Mouse (Mus musculus): ENCODE measurements around the gene Dtx2. TPM values are rescaled to one million over a fixed set of nuclear protein-coding genes. Genes with fewer than 3 reads are reported as not detected.

Dtx2 gene
- 21.8 and 22.7 TPM in 2 replicates for polyA plus RNA-seq (2015; fragmentation: Nextera tagmentation; extraction: Ambion mirVana)

DNA sequence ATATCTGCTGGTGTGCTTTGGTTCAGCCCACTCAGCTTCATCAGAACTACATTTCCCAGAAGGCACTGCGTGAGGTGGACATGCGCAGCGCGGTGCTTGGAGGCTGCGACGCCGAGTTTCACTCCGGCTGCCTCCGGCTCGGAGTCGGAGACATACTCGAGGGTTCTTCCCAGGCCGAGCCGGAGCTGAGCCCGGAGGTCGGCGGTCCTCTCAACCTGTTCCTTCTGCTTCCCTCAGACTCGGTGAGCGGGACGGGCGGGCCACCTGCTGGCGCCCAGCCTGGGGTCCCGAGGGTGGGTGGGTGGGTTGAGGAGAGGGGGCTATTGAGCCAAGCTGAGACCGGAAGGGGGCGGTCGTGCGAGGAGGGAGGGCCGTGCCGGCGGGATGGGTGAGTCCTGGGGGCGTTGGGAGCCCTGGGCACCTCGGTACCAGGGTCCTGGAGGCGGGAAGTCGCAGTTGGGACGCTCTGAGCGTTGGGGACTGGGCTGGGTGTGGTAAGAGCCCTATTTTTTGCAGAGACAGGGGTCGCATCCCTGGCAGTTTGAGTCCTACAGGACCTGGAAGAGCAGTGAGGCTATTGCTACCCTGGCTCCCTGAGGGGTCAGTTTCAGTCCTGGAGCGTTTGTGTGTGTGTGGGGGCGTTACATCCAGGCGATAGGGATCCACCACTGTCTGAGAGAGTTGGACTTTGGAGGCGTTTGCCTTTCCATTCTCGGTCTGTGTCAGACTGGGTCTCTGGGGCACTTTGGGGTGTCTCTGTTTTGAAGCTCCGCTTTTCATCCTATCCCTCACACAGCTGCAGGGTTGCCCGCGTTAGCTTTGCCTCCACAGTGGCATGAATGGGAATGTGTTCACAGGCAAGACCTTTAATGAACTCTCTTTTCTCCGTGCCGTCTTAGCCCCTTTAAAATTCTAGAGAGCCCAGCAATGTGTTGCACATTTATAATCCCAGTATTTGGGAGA, at the start of gene Dtx2:
TSS of gene Dtx2 (plus strand) at position 76 of the 963 bp plus-strand sequence.
- TF ChIP-seq CTCF (IDR thresholded peaks at IDR 0.05; ENCODE audit: low read depth) = peak; percentile 28
- H3K27ac ChIP-seq = peak within 1 kb of the TSS; percentile 87
- peak; percentile 93 for DNase-seq (ENCODE audit: low spot score)

DNA sequence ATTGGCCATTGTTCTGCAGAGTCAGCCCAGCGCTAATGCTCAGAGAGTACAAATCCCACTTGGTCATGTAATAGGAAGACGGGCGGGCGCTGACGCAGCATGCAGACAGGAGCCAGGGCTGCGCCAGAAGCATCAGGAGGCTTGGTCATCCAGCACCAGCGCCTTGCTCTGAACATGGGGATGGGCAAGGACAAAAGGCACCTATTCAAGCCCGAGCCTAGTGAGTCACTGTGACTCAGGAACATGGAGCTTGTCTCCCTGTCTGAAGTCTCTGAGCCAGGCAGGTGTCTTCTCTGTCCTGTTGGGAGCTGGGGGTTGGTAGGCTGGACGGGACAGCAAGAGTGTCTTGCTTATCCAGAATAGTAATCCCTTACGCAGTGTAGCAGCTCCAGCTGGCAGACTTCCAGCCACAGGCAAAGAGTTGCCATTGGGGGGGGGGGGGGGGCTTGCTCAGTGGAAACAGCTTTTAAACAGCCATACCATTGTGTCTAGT, 48.6 kb upstream of the Dtx2 start:
- Histone ChIP-seq H3K4me2 (ENCODE audit: low read length) (no peak overlapping the region), H3K4me3 (replicated peaks; ENCODE audit: low read depth, low read length) (no peak overlapping the region), H3K9ac (ENCODE audit: low read depth, low read length) (no peak overlapping the region), H3K36me3 (ENCODE audit: insufficient read depth, low read length) (no peaks in the 10 kb centered on the region), H3K27ac (no peak overlapping the region), H3K9me3 (replicated peaks; ENCODE audit: low read length) (no peaks in the 10 kb centered on the region), H3K27me3 (ENCODE audit: insufficient read depth, low read length) (no peaks in the 10 kb centered on the region), H3K4me1 (replicated peaks; ENCODE audit: insufficient read depth, low read length) (no peaks in the 10 kb centered on the region)
- ATAC-seq (replicated peaks; ENCODE audit: low FRiP score, low read depth) (no peak), DNase-seq (ENCODE audit: low spot score) (no peak)
- WGBS = 62% methylated on average over 10 of the region's 10 CpGs
- TF ChIP-seq CTCF (IDR thresholded peaks at IDR 0.05; ENCODE audit: low read depth) = no peak

More for the DNA sequence above, at the start of gene Dtx2:
- peaks cover 21% of the 10 kb centered on the region for H3K36me3 ChIP-seq (ENCODE audit: insufficient read depth, low read length)
- peak within 1 kb of the TSS; percentile 75 for H3K4me3 ChIP-seq (replicated peaks; ENCODE audit: low read depth, low read length)
- H3K4me1 ChIP-seq (replicated peaks; ENCODE audit: insufficient read depth, low read length) = no peaks in the 10 kb centered on the region
- ATAC-seq (replicated peaks; ENCODE audit: low FRiP score, low read depth) = peak; percentile 93
- no peaks in the 10 kb centered on the region for H3K9me3 ChIP-seq (replicated peaks; ENCODE audit: low read length)
- H3K27me3 ChIP-seq (ENCODE audit: insufficient read depth, low read length) = no peaks in the 10 kb centered on the region
- 1% methylated on average over 47 of the region's 47 CpGs for WGBS
- peak within 1 kb of the TSS; percentile 84 for H3K4me2 ChIP-seq (ENCODE audit: low read length)
- H3K9ac ChIP-seq (ENCODE audit: low read depth, low read length) = peak within 1 kb of the TSS; percentile 86

DNA sequence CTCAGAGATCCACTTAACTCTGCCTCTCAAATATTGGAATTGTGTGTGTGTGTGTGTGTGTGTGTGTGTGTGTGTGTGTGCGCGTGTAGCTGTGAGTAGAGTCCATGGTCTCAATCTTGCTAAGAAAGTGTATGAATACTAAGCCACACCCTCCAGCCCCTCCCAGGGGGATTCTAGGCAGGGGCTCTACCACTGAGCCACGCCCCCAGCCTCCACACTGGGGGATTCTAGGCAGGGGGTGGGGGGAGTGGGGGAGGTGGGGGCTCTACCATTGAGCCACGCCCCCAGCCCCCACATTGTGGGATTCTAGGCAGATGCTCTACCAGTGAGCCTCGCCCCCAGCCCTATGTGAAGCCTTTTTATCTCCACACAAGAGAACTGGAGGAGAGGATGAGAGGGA, 48.0 kb upstream of the Dtx2 start:
- DNase-seq (ENCODE audit: low spot score) = no peak
- Histone ChIP-seq H3K4me1 (replicated peaks; ENCODE audit: insufficient read depth, low read length) (no peaks in the 10 kb centered on the region), H3K4me3 (replicated peaks; ENCODE audit: low read depth, low read length) (no peak overlapping the region), H3K27me3 (ENCODE audit: insufficient read depth, low read length) (no peaks in the 10 kb centered on the region), H3K9ac (ENCODE audit: low read depth, low read length) (no peak overlapping the region), H3K27ac (no peak overlapping the region), H3K9me3 (replicated peaks; ENCODE audit: low read length) (no peaks in the 10 kb centered on the region), H3K4me2 (ENCODE audit: low read length) (no peak overlapping the region), H3K36me3 (ENCODE audit: insufficient read depth, low read length) (no peaks in the 10 kb centered on the region)
- ATAC-seq (replicated peaks; ENCODE audit: low FRiP score, low read depth) = 0 out of 2 replicates have a peak, but pooled peaks have one; percentile 49
- WGBS = 92% methylated on average over 5 of the region's 5 CpGs
- no peak for TF ChIP-seq CTCF (IDR thresholded peaks at IDR 0.05; ENCODE audit: low read depth)

DNA sequence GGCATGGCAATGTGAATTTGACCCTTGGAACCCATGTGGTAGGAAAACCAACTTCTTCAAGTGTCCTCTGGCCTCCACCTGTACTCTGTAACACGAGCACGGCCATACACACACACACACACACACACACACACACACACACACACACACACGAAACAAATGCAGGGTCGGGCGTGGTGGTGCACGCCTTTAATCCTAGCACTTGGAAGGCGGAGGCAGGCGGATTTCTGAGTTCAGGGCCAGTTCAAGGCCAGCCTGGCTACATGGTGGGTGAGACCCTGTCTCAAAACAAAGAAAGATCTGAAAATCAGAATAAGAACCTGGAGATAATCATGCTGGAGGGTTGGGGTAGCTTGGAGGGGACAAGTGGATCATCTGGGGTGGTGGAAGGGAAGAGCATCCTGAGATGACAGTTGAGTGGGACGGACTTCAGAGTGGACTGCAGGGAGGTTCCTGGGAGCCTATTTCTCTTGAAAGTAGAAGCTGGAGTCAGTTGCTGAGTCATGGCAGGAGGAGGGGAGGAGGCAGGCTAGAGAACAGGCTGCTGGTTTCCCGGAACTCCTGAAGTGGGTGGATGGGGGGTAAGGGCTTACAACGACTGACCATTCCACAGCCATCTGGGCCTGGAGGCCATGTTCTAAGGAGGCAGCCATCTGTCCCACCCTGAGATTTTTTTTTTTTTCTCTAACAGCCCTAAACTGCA, 43.7 kb upstream of the Dtx2 start:
- no peak for TF ChIP-seq CTCF (IDR thresholded peaks at IDR 0.05; ENCODE audit: low read depth)
- no peak overlapping the region for H3K9ac ChIP-seq (ENCODE audit: low read depth, low read length)
- H3K4me2 ChIP-seq (ENCODE audit: low read length) = no peak overlapping the region
- no peak overlapping the region for H3K4me3 ChIP-seq (replicated peaks; ENCODE audit: low read depth, low read length)
- H3K27ac ChIP-seq = no peak overlapping the region
- H3K9me3 ChIP-seq (replicated peaks; ENCODE audit: low read length) = no peaks in the 10 kb centered on the region
- H3K27me3 ChIP-seq (ENCODE audit: insufficient read depth, low read length) = no peaks in the 10 kb centered on the region
- H3K36me3 ChIP-seq (ENCODE audit: insufficient read depth, low read length) = no peaks in the 10 kb centered on the region
- ATAC-seq (replicated peaks; ENCODE audit: low FRiP score, low read depth) (0 out of 2 replicates have a peak, but pooled peaks have one; percentile 29), DNase-seq (ENCODE audit: low spot score) (no peak)
- WGBS = 74% methylated on average over 11 of the region's 11 CpGs
- no peaks in the 10 kb centered on the region for H3K4me1 ChIP-seq (replicated peaks; ENCODE audit: insufficient read depth, low read length)

DNA sequence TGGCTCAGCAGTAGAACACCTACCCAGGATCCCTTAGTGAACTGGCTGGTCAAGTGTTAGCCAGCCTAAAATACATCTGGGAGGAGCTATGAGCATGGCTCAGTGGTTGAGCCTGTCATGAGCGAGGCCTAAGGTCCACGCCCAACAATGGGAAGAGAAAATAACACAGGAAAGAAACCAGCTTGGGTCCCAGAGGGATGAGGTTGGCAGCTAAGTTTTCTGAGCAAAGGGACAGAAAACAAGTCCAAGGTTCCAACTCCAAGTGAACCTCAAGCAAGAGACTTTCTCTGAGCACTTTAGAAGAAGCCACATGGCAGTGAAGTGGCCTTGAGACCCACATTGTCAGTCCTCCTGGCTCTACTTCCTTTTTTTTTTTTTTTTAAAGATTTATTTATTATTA, 42.9 kb upstream of the Dtx2 start:
- no peak for ATAC-seq (replicated peaks; ENCODE audit: low FRiP score, low read depth)
- H3K27me3 ChIP-seq (ENCODE audit: insufficient read depth, low read length) = no peaks in the 10 kb centered on the region
- H3K9ac ChIP-seq (ENCODE audit: low read depth, low read length) = no peak overlapping the region
- no peaks in the 10 kb centered on the region for H3K9me3 ChIP-seq (replicated peaks; ENCODE audit: low read length)
- DNase-seq (ENCODE audit: low spot score) = no peak
- no peak overlapping the region for H3K4me3 ChIP-seq (replicated peaks; ENCODE audit: low read depth, low read length)
- H3K4me1 ChIP-seq (replicated peaks; ENCODE audit: insufficient read depth, low read length) = peaks cover 1% of the 10 kb centered on the region; the same call in 1 of the 2 replicates
- no peaks in the 10 kb centered on the region for H3K36me3 ChIP-seq (ENCODE audit: insufficient read depth, low read length)
- no peak overlapping the region for H3K4me2 ChIP-seq (ENCODE audit: low read length)
- no peak for TF ChIP-seq CTCF (IDR thresholded peaks at IDR 0.05; ENCODE audit: low read depth)
- 91% methylated on average over 2 of the region's 2 CpGs for WGBS
- H3K27ac ChIP-seq = no peak overlapping the region

DNA sequence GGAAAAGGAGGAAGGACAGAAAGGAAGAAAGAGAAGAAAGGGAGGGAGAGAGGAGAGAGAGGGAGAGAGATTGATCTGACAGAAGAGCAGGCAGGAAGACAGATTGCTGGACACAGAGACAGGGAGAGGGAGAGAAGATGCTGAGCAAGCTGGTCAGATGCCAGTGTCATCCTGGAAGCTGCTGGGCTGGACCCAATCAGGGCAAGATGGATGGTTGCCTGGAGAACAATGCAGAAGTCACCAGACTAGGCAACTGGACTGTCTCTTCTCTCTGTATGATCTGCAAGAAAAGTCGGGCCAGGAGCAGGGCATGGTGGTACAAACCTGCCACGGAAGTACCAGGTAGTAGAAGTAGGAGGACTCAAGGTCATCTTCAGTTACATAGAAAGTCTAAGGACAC, 41.8 kb upstream of the Dtx2 start:
- Histone ChIP-seq H3K9me3 (replicated peaks; ENCODE audit: low read length) (no peaks in the 10 kb centered on the region), H3K4me2 (ENCODE audit: low read length) (no peak overlapping the region), H3K27ac (no peak overlapping the region), H3K4me1 (replicated peaks; ENCODE audit: insufficient read depth, low read length) (peaks cover 6% of the 10 kb centered on the region; the same call in 1 of the 2 replicates), H3K9ac (ENCODE audit: low read depth, low read length) (no peak overlapping the region), H3K27me3 (ENCODE audit: insufficient read depth, low read length) (no peaks in the 10 kb centered on the region), H3K4me3 (replicated peaks; ENCODE audit: low read depth, low read length) (no peak overlapping the region), H3K36me3 (ENCODE audit: insufficient read depth, low read length) (no peaks in the 10 kb centered on the region)
- ATAC-seq (replicated peaks; ENCODE audit: low FRiP score, low read depth) (no peak), DNase-seq (ENCODE audit: low spot score) (no peak)
- 86% methylated on average over 2 of the region's 2 CpGs for WGBS
- no peak for TF ChIP-seq CTCF (IDR thresholded peaks at IDR 0.05; ENCODE audit: low read depth)

All from kidney, postnatal 0 days (tissue).